Mouse (Mus musculus) kidney, adult 2 months (tissue): ENCODE results near the gene Smg6. TPM values are rescaled to one million over a fixed set of nuclear protein-coding genes. Genes with fewer than 3 reads are reported as not detected.

Source experiments
- DNase-seq: peaks from one replicate; pipeline ENCODE4 v3.0.0; 2021
- H3K27ac ChIP-seq: fragments of 200-500 bp; 2 replicates; pipeline ENCODE4 v1.5.1; 2012; ENCODE audit warnings: low read depth, low read length, control low read depth, inconsistent platforms; ENCODE audit not compliant: insufficient read depth
- H3K27me3 ChIP-seq: fragments of 200-500 bp; replicated peaks from 2 replicates; pipeline ENCODE4 v1.6.1; 2012; ENCODE audit warnings: mild to moderate bottlenecking, moderate library complexity, low read length, inconsistent platforms; ENCODE audit not compliant: control insufficient read depth, insufficient read depth
- H3K36me3 ChIP-seq: fragments of 200-500 bp; 2 replicates; pipeline ENCODE4 v1.6.1; 2012; ENCODE audit warnings: mild to moderate bottlenecking, moderate library complexity, low read length, inconsistent platforms; ENCODE audit not compliant: control insufficient read depth, insufficient read depth
- H3K4me1 ChIP-seq: fragments of 200-500 bp; 2 replicates; pipeline ENCODE4 v1.6.1; 2011; ENCODE audit warnings: low read length; ENCODE audit not compliant: control insufficient read depth, insufficient read depth
- H3K4me3 ChIP-seq: fragments of 200-500 bp; 2 replicates; pipeline ENCODE4 v1.5.1; 2011; ENCODE audit warnings: mild to moderate bottlenecking, low read depth, low read length, control low read depth; ENCODE audit not compliant: insufficient read depth
- CTCF ChIP-seq: fragments of 200-500 bp; conservative IDR thresholded peaks from 2 replicates; pipeline ENCODE4 v1.5.1; 2011; ENCODE audit warnings: low read depth, mild to moderate bottlenecking, control low read depth, low read length, moderate library complexity, mixed read lengths; ENCODE audit not compliant: insufficient read depth, insufficient read length
- POLR2A ChIP-seq: fragments of 200-500 bp; IDR thresholded peaks from one replicate; pipeline ENCODE4 v1.6.1; 2011; ENCODE audit warnings: low read depth, low read length, control low read depth
- WGBS: fragments of 180-500 bp; shearing (Covaris S2); methylation state at CpG from one replicate; pipeline ENCODE4 v1.1.7; 2018; 5-methylcytosine and 5-hydroxymethylcytosine counted together
- polyA plus RNA-seq: library from polyadenylated mRNA; depleted of rRNA; stranded (reverse); fragments of >200 nt; gene quantifications from 2 replicates; pipeline ENCODE4 v1.2.3, GENCODE M21; 2012

Gene Smg6
- polyA plus RNA-seq, 1 experiment = 35.2 TPM

DNA sequence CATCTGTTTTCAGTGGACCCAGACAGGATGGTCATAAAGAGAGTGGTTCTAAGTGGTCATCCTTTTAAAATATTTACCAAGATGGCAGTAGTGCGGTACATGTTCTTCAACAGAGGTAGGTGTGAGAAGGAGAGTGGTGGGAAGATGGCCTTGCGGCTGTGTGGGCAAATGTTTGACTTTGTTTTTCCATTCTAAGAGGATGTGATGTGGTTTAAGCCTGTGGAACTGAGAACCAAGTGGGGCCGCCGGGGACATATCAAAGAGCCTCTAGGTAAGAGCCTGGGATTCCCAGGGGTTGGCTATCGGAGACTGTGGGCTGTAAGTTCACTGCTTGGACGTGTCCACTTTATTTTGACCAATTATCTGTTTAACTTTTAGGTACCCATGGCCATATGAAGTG lies 17.8 kb upstream of the Smg6 start:
- 94% methylated on average over 6 of the region's 6 CpGs for WGBS
- Histone ChIP-seq H3K36me3 (peaks cover 34% of the 10 kb centered on the region), H3K27me3 (no peaks in the 10 kb centered on the region), H3K4me3 (no peak overlapping the region), H3K27ac (no peak overlapping the region), H3K4me1 (peaks cover 3% of the 10 kb centered on the region; the same call in 1 of the 2 replicates)
- TF ChIP-seq CTCF (no peak), POLR2A (no peak)
- no peak for DNase-seq

DNA sequence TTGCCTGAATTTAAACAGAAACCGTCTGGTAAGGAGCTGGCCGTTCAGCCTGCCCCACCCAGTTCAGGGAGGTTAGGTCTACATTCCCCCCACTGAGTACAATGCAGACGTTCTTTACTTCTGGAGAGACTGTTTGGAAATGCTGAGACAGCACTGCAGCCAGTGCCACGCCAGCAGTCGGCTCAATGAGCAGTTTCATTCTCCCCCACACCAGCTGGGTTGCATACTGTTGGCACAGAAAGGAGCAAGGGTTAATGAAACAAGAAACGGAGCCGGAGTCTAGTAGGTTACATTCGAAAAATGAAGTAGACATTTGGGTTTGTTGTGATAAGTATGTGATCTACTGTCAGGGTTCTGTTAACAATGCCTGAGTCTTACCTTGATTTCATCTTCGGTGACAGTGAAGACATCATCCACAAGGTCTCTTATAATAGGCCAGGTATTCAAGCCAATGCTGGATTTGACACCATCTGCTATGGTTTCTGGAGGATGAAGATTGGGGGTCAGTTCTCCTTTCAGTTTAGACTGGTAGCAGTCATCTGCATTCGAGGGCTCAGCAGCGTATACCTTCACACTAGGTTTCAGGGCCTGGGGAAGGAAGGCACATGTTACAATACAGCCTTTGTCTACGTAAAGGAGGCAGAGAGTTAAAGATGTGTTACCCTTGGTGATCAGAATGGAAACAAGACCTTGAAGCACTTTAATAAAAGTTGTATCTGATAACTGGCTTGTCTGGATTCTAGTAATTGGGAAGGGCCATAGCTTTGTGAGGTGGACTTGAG lies 16.8 kb upstream of the Smg6 start:
- 61% methylated on average over 12 of the region's 12 CpGs for WGBS
- peaks cover 33% of the 10 kb centered on the region for H3K36me3 ChIP-seq
- no peak for TF ChIP-seq POLR2A
- no peak for TF ChIP-seq CTCF
- no peak overlapping the region for H3K27ac ChIP-seq
- DNase-seq = peak; percentile 52
- no peaks in the 10 kb centered on the region for H3K27me3 ChIP-seq
- H3K4me3 ChIP-seq = no peak overlapping the region
- peaks cover 3% of the 10 kb centered on the region; the same call in 1 of the 2 replicates for H3K4me1 ChIP-seq

DNA sequence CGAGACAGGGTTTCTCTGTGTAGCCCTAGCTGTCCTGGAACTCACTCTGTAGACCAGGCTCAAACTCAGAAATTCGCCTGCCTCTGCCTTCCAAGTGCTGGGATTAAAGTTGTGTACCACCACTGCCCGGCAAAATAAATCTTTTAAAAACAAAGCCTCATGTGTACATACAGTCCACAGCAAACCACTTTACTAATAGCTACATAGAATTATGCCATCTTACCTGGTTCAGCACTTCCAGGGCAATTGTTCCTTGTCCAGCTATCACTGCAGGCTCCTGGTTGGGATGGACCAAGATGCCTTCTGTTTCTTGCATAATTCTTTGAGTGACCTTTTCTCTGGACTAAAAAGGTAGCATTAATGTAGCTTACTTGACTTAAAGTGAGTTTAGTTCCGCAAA lies 15.6 kb upstream of the Smg6 start:
- H3K27me3 ChIP-seq = no peaks in the 10 kb centered on the region
- TF ChIP-seq CTCF = no peak
- no peak for TF ChIP-seq POLR2A
- H3K4me3 ChIP-seq = no peak overlapping the region
- 95% methylated on average over 4 of the region's 4 CpGs for WGBS
- DNase-seq = no peak
- H3K36me3 ChIP-seq = peaks cover 28% of the 10 kb centered on the region
- H3K4me1 ChIP-seq = peaks cover 3% of the 10 kb centered on the region; the same call in 1 of the 2 replicates
- no peak overlapping the region for H3K27ac ChIP-seq

DNA sequence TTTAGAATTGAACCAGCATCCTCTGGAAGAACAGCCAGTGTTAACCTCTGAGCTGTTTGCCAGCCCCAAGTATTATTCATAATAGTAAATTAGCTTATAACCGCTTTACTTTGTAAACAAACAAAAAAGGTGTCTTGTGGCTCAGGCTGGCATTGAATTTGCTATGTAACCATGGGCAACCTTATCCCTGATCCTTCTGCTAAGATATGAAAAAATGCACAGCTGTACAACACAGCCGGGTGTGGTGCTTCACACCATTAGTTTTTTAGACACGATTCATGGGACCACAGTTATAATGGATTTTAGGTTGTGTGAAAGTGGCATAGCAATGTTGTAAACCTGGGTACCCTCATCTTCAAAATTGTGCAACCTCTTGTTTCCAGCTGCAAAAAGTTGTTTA lies 13.1 kb upstream of the Smg6 start:
- H3K36me3 ChIP-seq = peaks cover 17% of the 10 kb centered on the region
- no peaks in the 10 kb centered on the region for H3K27me3 ChIP-seq
- DNase-seq = no peak
- 83% methylated on average over 3 of the region's 3 CpGs for WGBS
- peaks cover 3% of the 10 kb centered on the region; the same call in 1 of the 2 replicates for H3K4me1 ChIP-seq
- H3K27ac ChIP-seq = no peak overlapping the region
- H3K4me3 ChIP-seq = no peak overlapping the region
- TF ChIP-seq CTCF = no peak
- no peak for TF ChIP-seq POLR2A

DNA sequence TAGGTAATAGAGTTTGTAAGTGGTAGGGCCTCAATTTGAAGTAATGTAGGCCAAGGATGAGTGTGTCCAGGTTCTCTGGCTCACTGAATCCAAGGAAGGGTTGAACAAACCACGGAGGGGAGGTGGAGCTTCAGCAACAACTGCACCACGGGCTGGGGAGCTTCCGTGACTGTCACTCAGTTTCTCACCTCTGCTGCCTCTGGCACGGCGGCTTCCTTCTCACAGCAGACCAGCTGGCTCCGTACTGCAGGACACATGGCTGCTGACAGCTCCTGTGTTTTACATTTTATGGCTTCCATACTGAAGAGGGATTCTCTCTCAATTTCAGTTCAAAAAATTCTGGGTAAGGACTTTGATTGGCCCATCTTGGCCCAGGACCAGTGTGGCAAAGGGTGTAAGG lies 6.4 kb upstream of the Smg6 start:
- H3K27ac ChIP-seq = no peak overlapping the region
- H3K36me3 ChIP-seq = peaks cover 3% of the 10 kb centered on the region
- peaks cover 3% of the 10 kb centered on the region; the same call in 1 of the 2 replicates for H3K4me1 ChIP-seq
- no peak overlapping the region for H3K4me3 ChIP-seq
- no peak for TF ChIP-seq CTCF
- WGBS = 65% methylated on average over 6 of the region's 6 CpGs
- H3K27me3 ChIP-seq = no peaks in the 10 kb centered on the region
- no peak for DNase-seq

DNA sequence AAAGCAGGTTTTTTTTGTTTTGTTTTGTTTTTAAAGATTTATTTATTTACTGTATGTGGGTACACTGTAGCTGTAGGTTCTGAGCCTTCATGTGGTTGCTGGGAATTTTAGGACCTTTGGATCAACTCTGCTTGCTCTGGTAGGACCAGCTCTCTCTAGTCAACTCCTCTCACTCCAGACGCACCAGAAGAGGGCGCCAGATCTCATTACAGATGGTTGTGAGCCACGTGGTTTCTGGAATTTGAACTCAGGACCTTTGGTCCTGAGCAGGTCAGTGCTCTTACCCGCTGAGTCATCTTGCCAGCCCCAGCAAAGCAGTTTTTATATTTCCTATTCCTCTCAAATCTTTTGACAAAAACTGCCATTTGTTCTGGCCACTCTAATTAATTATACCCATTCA lies 1.5 kb upstream of the Smg6 start:
- Histone ChIP-seq H3K36me3 (no peaks in the 10 kb centered on the region), H3K27me3 (no peaks in the 10 kb centered on the region), H3K4me3 (no peak overlapping the region), H3K4me1 (peaks cover 5% of the 10 kb centered on the region; the same call in 1 of the 2 replicates), H3K27ac (peak overlapping the region; percentile 84)
- TF ChIP-seq POLR2A (no peak), CTCF (peak; percentile 71)
- peak; percentile 89 for DNase-seq
- WGBS = 23% methylated on average over 4 of the region's 4 CpGs

DNA sequence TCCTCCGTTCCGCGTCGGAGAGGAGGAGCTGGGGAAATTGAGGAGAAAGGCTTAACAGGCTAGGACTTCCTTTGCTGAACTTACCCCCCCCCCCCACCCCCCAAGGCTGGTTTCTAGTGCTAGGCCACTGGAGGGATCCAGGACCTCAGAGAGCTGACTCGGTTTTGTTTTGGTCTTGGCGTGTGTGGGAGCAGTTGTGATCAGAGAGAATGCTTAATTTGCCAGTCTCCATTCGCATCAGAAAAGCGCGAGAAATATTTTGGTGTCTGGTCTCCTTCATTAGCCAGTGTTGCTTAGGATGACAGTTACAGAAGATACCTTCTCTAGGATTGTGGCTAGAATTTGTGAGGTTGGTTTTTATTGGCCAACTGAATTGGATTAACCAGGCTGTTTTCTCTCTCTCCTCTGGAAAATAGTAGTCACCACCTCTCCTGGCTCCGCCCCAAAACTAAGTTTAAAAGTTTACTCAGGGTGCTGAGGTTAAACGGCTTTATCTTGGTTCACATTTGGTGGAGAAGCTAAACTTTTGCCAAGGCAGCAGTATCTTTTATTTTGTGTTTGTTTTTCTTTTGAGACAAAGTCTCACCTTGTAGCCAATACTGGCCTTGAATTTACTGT lies 874 bp downstream of the Smg6 start:
- Histone ChIP-seq H3K27me3 (no peaks in the 10 kb centered on the region), H3K27ac (peak overlapping the region; percentile 92), H3K4me3 (peak overlapping the region; percentile 68), H3K4me1 (peaks cover 5% of the 10 kb centered on the region; the same call in 1 of the 2 replicates), H3K36me3 (no peaks in the 10 kb centered on the region)
- DNase-seq = peak; percentile 94
- 2% methylated on average over 11 of the region's 11 CpGs for WGBS
- no peak for TF ChIP-seq CTCF
- TF ChIP-seq POLR2A = no peak
